Mouse (Mus musculus) ES-Bruce4 (cell line): ENCODE results near the gene Plcb1.

Experiments used
- CTCF ChIP-seq: IDR thresholded peaks from one replicate; pipeline ENCODE4 v1.8.1; 2011; ENCODE audit warnings: low read depth, low read length
- POLR2A ChIP-seq: IDR thresholded peaks from one replicate; pipeline ENCODE4 v1.8.1; 2011; ENCODE audit warnings: low read length; ENCODE audit not compliant: insufficient read depth

- no peak for TF ChIP-seq POLR2A
- TF ChIP-seq CTCF: no peak
Observed at GRCm38 (mm10) chr2:134787336-134788095, 1.6 kb downstream of the Plcb1 start.
